Mouse (Mus musculus): ENCODE data around the gene Gm10271. TPM values are rescaled to one million over a fixed set of nuclear protein-coding genes. Genes with fewer than 3 reads are reported as not detected.
A peak's percentile ranks its signal among the peaks of the same experiment; 100 is the strongest.

Gene Gm10271
- polyA plus RNA-seq, 1 experiment from 2014 or later, result not detected

DNA sequence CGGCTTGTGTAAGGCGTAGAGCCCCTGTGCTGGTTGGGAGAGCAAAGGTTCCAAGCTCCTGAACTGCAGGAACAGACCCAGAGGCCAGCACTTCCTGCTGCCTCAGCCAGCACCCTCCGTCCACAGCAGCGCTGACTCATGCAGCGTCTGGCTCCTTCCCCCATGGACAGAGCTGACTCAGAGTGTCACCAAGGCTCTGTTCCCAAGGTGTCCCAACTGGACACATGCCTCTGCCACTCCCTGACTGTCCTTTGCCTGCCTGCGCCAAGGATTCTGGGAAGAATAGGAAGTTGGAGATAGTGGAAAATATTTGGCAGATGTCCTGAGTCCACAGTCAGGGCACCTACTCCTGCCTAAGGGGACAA is 23.8 kb upstream of the Gm10271 start:
- Histone ChIP-seq H3K9ac (no peak overlapping the region), H3K4me2 (no peak overlapping the region), H3K27ac (no peak overlapping the region), H3K9me3 (replicated peaks) (no peaks in the 10 kb centered on the region), H3K4me1 (peaks cover 11% of the 10 kb centered on the region), H3K36me3 (no peaks in the 10 kb centered on the region), H3K27me3 (no peaks in the 10 kb centered on the region), H3K4me3 (replicated peaks) (no peak overlapping the region)
- ATAC-seq (replicated peaks; ENCODE audit: low FRiP score), result peak; percentile 74; the same call in 1 of the 2 replicates
- 58% methylated on average over 6 of the region's 6 CpGs for WGBS

GRCm38 (mm10) chr10:116995584-116996235 is 23.3 kb upstream of the Gm10271 start:
- Histone ChIP-seq H3K36me3 (no peaks in the 10 kb centered on the region), H3K4me1 (peaks cover 11% of the 10 kb centered on the region), H3K9me3 (replicated peaks) (no peaks in the 10 kb centered on the region), H3K9ac (no peak overlapping the region), H3K27ac (0 out of 2 replicates have a peak overlapping the region, but pooled peaks have one; percentile 14), H3K4me2 (no peak overlapping the region), H3K27me3 (no peaks in the 10 kb centered on the region), H3K4me3 (replicated peaks) (no peak overlapping the region)
- 73% methylated on average over 6 of the region's 6 CpGs for WGBS
- no peak for ATAC-seq (replicated peaks; ENCODE audit: low FRiP score)

- Histone ChIP-seq H3K4me2 (no peak overlapping the region), H3K4me1 (peaks cover 11% of the 10 kb centered on the region), H3K9me3 (replicated peaks) (no peaks in the 10 kb centered on the region), H3K27ac (no peak overlapping the region), H3K27me3 (no peaks in the 10 kb centered on the region), H3K4me3 (replicated peaks) (no peak overlapping the region), H3K9ac (no peak overlapping the region), H3K36me3 (no peaks in the 10 kb centered on the region)
- WGBS, result 81% methylated on average over 5 of the region's 5 CpGs
- ATAC-seq (replicated peaks; ENCODE audit: low FRiP score), result no peak
These were observed 22.8 kb upstream of the Gm10271 start for GRCm38 (mm10) chr10:116995162-116995561.

- no peaks in the 10 kb centered on the region for H3K36me3 ChIP-seq
- H3K4me2 ChIP-seq, result no peak overlapping the region
- no peak overlapping the region for H3K9ac ChIP-seq
- H3K4me3 ChIP-seq (replicated peaks), result no peak overlapping the region
- no peaks in the 10 kb centered on the region for H3K27me3 ChIP-seq
- no peak overlapping the region for H3K27ac ChIP-seq
- no peaks in the 10 kb centered on the region for H3K9me3 ChIP-seq (replicated peaks)
- 84% methylated on average over 8 of the region's 8 CpGs for WGBS
- ATAC-seq (replicated peaks; ENCODE audit: low FRiP score), result no peak
- H3K4me1 ChIP-seq, result peaks cover 11% of the 10 kb centered on the region
These were observed 21.6 kb upstream of the Gm10271 start for GRCm38 (mm10) chr10:116993971-116994370.

DNA sequence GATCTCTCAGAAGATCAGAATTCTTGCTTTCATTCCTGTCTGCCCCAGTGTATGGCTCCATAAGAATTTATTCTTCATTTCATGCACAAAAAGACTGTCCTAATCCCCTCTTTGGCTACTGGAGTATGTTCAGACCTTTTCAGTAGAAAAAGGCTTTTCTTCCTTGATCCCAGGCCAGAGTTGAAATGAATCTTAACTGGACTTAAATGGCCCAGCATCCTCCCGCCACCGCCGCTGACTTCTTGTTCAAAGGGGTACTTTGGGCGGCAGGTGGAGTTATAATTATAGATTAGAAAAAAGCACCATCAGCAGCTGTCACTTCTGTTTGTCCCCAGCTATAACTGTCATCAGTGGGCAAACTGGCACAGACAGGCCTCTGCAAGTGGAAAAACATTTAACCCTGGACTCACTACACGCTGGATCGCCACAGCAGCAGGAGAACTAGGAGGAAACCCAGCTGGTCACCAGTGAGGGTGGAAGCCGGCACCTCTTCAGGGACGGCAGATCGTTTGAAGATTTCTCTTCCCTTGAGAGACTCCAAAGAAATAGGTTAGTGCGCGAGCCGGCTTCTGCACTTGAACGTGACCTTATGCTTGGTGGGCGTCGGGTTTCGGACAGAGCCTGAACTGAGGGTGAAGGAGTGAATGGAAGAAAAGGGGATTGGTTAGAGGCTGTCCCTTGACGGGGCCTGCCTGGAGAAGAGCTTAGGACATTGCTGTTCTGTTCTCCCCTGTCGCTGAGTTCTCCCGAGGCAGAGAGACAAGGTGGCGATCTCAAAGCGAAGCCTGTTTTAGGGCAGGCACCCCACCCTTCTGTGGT is 14.1 kb upstream of the Gm10271 start, which contains the start of gene Best3:
Gene Best3 (plus strand): TSS at position 51 of the 819 bp plus-strand sequence.
- Histone ChIP-seq H3K4me2 (peak within 1 kb of the TSS; percentile 31; the same call in 1 of the 2 replicates), H3K4me3 (replicated peaks) (no peak within 1 kb of the TSS), H3K4me1 (peaks cover 9% of the 10 kb centered on the region), H3K27me3 (no peaks in the 10 kb centered on the region), H3K9ac (no peak within 1 kb of the TSS), H3K27ac (no peak within 1 kb of the TSS), H3K9me3 (replicated peaks) (no peaks in the 10 kb centered on the region), H3K36me3 (no peaks in the 10 kb centered on the region)
- 0 out of 2 replicates have a peak, but pooled peaks have one; percentile 15 for ATAC-seq (replicated peaks; ENCODE audit: low FRiP score)
- 30% methylated on average over 21 of the region's 21 CpGs for WGBS

- Histone ChIP-seq H3K36me3 (no peaks in the 10 kb centered on the region), H3K9me3 (replicated peaks) (no peaks in the 10 kb centered on the region), H3K27me3 (no peaks in the 10 kb centered on the region), H3K4me1 (peaks cover 9% of the 10 kb centered on the region), H3K4me2 (no peak overlapping the region), H3K27ac (no peak overlapping the region), H3K9ac (no peak overlapping the region), H3K4me3 (replicated peaks) (no peak overlapping the region)
- ATAC-seq (replicated peaks; ENCODE audit: low FRiP score), result no peak
- 76% methylated on average over 12 of the region's 12 CpGs for WGBS
These were observed 12.4 kb upstream of the Gm10271 start for GRCm38 (mm10) chr10:116984836-116985235.

GRCm38 (mm10) chr10:116982526-116982925 is 10.1 kb upstream of the Gm10271 start:
- Histone ChIP-seq H3K4me1 (peaks cover 13% of the 10 kb centered on the region), H3K36me3 (no peaks in the 10 kb centered on the region), H3K4me3 (replicated peaks) (no peak overlapping the region), H3K27ac (no peak overlapping the region), H3K9ac (no peak overlapping the region), H3K9me3 (replicated peaks) (no peaks in the 10 kb centered on the region), H3K27me3 (no peaks in the 10 kb centered on the region), H3K4me2 (no peak overlapping the region)
- WGBS, result 68% methylated on average over 3 of the region's 4 CpGs
- ATAC-seq (replicated peaks; ENCODE audit: low FRiP score), result no peak

GRCm38 (mm10) chr10:116980888-116981287 is 8.5 kb upstream of the Gm10271 start:
- H3K27me3 ChIP-seq, result no peaks in the 10 kb centered on the region
- no peaks in the 10 kb centered on the region for H3K36me3 ChIP-seq
- peaks cover 11% of the 10 kb centered on the region for H3K4me1 ChIP-seq
- H3K4me3 ChIP-seq (replicated peaks), result no peak overlapping the region
- no peak for ATAC-seq (replicated peaks; ENCODE audit: low FRiP score)
- H3K4me2 ChIP-seq, result no peak overlapping the region
- no peak overlapping the region for H3K27ac ChIP-seq
- WGBS, result 78% methylated on average over 3 of the region's 3 CpGs
- no peak overlapping the region for H3K9ac ChIP-seq
- H3K9me3 ChIP-seq (replicated peaks), result no peaks in the 10 kb centered on the region

DNA sequence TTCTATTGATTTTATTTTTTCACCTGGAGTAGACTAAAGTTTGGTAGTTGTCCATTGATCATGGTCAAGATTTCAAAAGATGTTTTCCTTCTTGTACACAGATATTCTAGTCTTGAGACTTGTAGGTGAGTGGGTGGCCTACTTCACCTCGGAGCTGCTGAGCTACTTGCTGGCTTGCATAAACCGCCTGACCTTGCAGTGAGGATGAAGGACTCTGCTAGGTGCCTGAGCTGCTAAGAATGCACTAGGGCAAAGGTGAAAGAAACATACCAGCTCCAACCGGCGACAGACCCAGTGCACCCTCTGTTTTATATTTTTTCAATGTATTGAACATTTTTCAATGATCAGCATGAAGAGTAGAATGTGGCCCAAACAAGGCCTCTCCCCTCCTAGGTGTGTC is 7.9 kb upstream of the Gm10271 start:
- peaks cover 11% of the 10 kb centered on the region for H3K4me1 ChIP-seq
- H3K4me2 ChIP-seq, result no peak overlapping the region
- no peak overlapping the region for H3K27ac ChIP-seq
- H3K9me3 ChIP-seq (replicated peaks), result no peaks in the 10 kb centered on the region
- H3K9ac ChIP-seq, result no peak overlapping the region
- H3K27me3 ChIP-seq, result no peaks in the 10 kb centered on the region
- H3K4me3 ChIP-seq (replicated peaks), result no peak overlapping the region
- no peaks in the 10 kb centered on the region for H3K36me3 ChIP-seq
- ATAC-seq (replicated peaks; ENCODE audit: low FRiP score), result no peak
- WGBS, result 85% methylated on average over 4 of the region's 4 CpGs

GRCm38 (mm10) chr10:116978841-116979240 is 6.4 kb upstream of the Gm10271 start:
- H3K9me3 ChIP-seq (replicated peaks), result no peaks in the 10 kb centered on the region
- H3K36me3 ChIP-seq, result no peaks in the 10 kb centered on the region
- ATAC-seq (replicated peaks; ENCODE audit: low FRiP score), result no peak
- H3K27ac ChIP-seq, result no peak overlapping the region
- no peaks in the 10 kb centered on the region for H3K27me3 ChIP-seq
- no peak overlapping the region for H3K4me3 ChIP-seq (replicated peaks)
- H3K4me2 ChIP-seq, result no peak overlapping the region
- H3K4me1 ChIP-seq, result peaks cover 11% of the 10 kb centered on the region
- H3K9ac ChIP-seq, result no peak overlapping the region
- 88% methylated on average over 9 of the region's 9 CpGs for whole genome bisulfite sequencing

GRCm38 (mm10) chr10:116977858-116978257 is 5.4 kb upstream of the Gm10271 start:
- H3K27me3 ChIP-seq, result no peaks in the 10 kb centered on the region
- no peaks in the 10 kb centered on the region for H3K36me3 ChIP-seq
- H3K9me3 ChIP-seq (replicated peaks), result no peaks in the 10 kb centered on the region
- no peak for ATAC-seq (replicated peaks; ENCODE audit: low FRiP score)
- 73% methylated on average over 2 of the region's 2 CpGs for WGBS
- no peak overlapping the region for H3K4me2 ChIP-seq
- no peak overlapping the region for H3K4me3 ChIP-seq (replicated peaks)
- no peak overlapping the region for H3K27ac ChIP-seq
- H3K9ac ChIP-seq, result no peak overlapping the region
- peaks cover 11% of the 10 kb centered on the region for H3K4me1 ChIP-seq

- no peaks in the 10 kb centered on the region for H3K9me3 ChIP-seq (replicated peaks)
- no peak overlapping the region for H3K27ac ChIP-seq
- peak; percentile 59 for ATAC-seq (replicated peaks; ENCODE audit: low FRiP score)
- no peaks in the 10 kb centered on the region for H3K27me3 ChIP-seq
- WGBS, result 18% methylated on average over 4 of the region's 4 CpGs
- H3K4me1 ChIP-seq, result peaks cover 11% of the 10 kb centered on the region
- H3K9ac ChIP-seq, result no peak overlapping the region
- no peaks in the 10 kb centered on the region for H3K36me3 ChIP-seq
- no peak overlapping the region for H3K4me3 ChIP-seq (replicated peaks)
- no peak overlapping the region for H3K4me2 ChIP-seq
These were observed 5.0 kb upstream of the Gm10271 start for GRCm38 (mm10) chr10:116977455-116977854.
